Mouse (Mus musculus) megakaryocyte, embryonic 14.5 days (primary cell): ENCODE data around the gene Nup107. TPM values are rescaled to one million over a fixed set of nuclear protein-coding genes. Genes with fewer than 3 reads are reported as not detected.

Source experiments
- H3K27me3 ChIP-seq: replicated peaks from 2 replicates; pipeline ENCODE3; 2012; ENCODE audit warnings: inconsistent platforms
- H3K36me3 ChIP-seq: replicated peaks from 2 replicates; pipeline ENCODE3; 2012; ENCODE audit warnings: low read length, inconsistent platforms, mixed read lengths
- H3K4me1 ChIP-seq: 2 replicates; pipeline ENCODE4 v1.6.1; 2012; ENCODE audit warnings: inconsistent platforms
- H3K4me3 ChIP-seq: replicated peaks from 2 replicates; pipeline ENCODE3; 2012; ENCODE audit warnings: moderate library complexity, mild to moderate bottlenecking, inconsistent platforms
- H3K9me3 ChIP-seq: 2 replicates; pipeline ENCODE4 v1.6.1; 2012; ENCODE audit warnings: inconsistent platforms
- FLI1 ChIP-seq: IDR thresholded peaks from 2 replicates; pipeline ENCODE4 v1.6.1; 2012; ENCODE audit warnings: low read length, inconsistent platforms, mixed read lengths
- GATA1 ChIP-seq: IDR thresholded peaks from 3 replicates; pipeline ENCODE4 v1.6.1; 2012; ENCODE audit warnings: mixed read lengths, low read length, inconsistent platforms, borderline replicate concordance
- polyA plus RNA-seq: library from polyadenylated mRNA; stranded (reverse); fragments of >175 nt; gene quantifications from 2 replicates; pipeline ENCODE4 v1.2.3, GENCODE M21; 2012; ENCODE audit warnings: low replicate concordance; ENCODE audit not compliant: insufficient read depth

Nup107 gene
- polyA plus RNA-seq, 1 experiment: 10.8 TPM

DNA sequence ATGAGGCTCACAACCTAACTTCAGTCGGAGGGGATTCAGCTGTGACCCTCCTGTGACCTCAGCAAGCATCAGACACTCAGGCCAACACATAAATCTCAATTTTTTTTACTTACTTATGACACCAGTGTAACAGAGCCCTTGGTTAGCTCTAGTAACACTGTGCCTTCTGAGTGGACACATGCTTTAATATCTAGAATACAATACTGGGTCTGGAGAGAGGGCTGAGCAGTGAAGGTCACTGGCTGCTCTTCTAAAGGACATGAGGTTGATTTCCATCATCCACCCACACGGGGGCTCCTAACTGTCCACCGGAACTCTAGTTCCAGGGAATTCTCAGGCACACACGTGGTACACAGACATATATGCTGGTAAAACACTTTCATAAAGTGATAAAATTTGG is 13.6 kb downstream of the Nup107 start:
- no peaks in the 10 kb centered on the region for H3K27me3 ChIP-seq
- H3K4me1 ChIP-seq: no peaks in the 10 kb centered on the region
- no peak overlapping the region for H3K4me3 ChIP-seq
- no peak for TF ChIP-seq GATA1
- no peak for TF ChIP-seq FLI1
- peaks cover 98% of the 10 kb centered on the region for H3K36me3 ChIP-seq
- H3K9me3 ChIP-seq: no peaks in the 10 kb centered on the region

- H3K4me1 ChIP-seq: no peaks in the 10 kb centered on the region
- no peaks in the 10 kb centered on the region for H3K9me3 ChIP-seq
- H3K27me3 ChIP-seq: no peaks in the 10 kb centered on the region
- TF ChIP-seq FLI1 (no peak), GATA1 (no peak)
- peaks cover 97% of the 10 kb centered on the region for H3K36me3 ChIP-seq
- no peak overlapping the region for H3K4me3 ChIP-seq
Measured at GRCm38 (mm10) chr10:117778328-117778910, 14.1 kb downstream of the Nup107 start.

- Histone ChIP-seq H3K4me3 (no peak overlapping the region), H3K9me3 (no peaks in the 10 kb centered on the region), H3K4me1 (no peaks in the 10 kb centered on the region), H3K27me3 (no peaks in the 10 kb centered on the region), H3K36me3 (peaks cover 98% of the 10 kb centered on the region)
- no peak for TF ChIP-seq GATA1
- TF ChIP-seq FLI1: no peak
Measured at GRCm38 (mm10) chr10:117777501-117778327, 14.8 kb downstream of the Nup107 start.

DNA sequence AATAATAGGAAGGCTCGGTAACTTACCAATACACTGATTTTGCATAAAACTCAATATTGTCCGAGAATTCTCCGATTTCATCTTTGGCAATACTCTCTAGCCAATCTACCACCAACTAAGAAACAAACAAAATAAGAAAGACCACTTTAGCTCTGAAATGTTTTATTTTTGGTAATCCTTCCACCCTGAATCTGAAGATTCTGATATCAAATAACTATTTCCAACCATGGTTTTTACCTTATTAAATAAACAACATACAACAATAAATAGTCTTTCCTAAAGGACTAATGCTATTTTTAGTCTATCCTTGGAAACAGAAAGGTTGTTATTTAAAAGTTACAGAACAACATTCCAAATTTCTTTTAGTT is 15.4 kb downstream of the Nup107 start:
- no peaks in the 10 kb centered on the region for H3K27me3 ChIP-seq
- H3K36me3 ChIP-seq: peaks cover 98% of the 10 kb centered on the region
- H3K9me3 ChIP-seq: no peaks in the 10 kb centered on the region
- H3K4me3 ChIP-seq: no peak overlapping the region
- no peaks in the 10 kb centered on the region for H3K4me1 ChIP-seq
- TF ChIP-seq FLI1 (no peak), GATA1 (no peak)

GRCm38 (mm10) chr10:117776281-117777102 is 16.0 kb downstream of the Nup107 start:
- TF ChIP-seq FLI1 (no peak), GATA1 (no peak)
- peaks cover 97% of the 10 kb centered on the region for H3K36me3 ChIP-seq
- H3K4me1 ChIP-seq: no peaks in the 10 kb centered on the region
- H3K9me3 ChIP-seq: no peaks in the 10 kb centered on the region
- no peak overlapping the region for H3K4me3 ChIP-seq
- no peaks in the 10 kb centered on the region for H3K27me3 ChIP-seq

- no peaks in the 10 kb centered on the region for H3K4me1 ChIP-seq
- no peaks in the 10 kb centered on the region for H3K27me3 ChIP-seq
- H3K4me3 ChIP-seq: no peak overlapping the region
- no peaks in the 10 kb centered on the region for H3K9me3 ChIP-seq
- peaks cover 97% of the 10 kb centered on the region for H3K36me3 ChIP-seq
- no peak for TF ChIP-seq GATA1
- TF ChIP-seq FLI1: no peak
Measured at GRCm38 (mm10) chr10:117775401-117776144, 16.9 kb downstream of the Nup107 start.

- H3K4me1 ChIP-seq: no peaks in the 10 kb centered on the region
- no peak overlapping the region for H3K4me3 ChIP-seq
- H3K27me3 ChIP-seq: no peaks in the 10 kb centered on the region
- TF ChIP-seq GATA1: no peak
- no peak for TF ChIP-seq FLI1
- H3K36me3 ChIP-seq: peaks cover 97% of the 10 kb centered on the region
- H3K9me3 ChIP-seq: no peaks in the 10 kb centered on the region
Measured at GRCm38 (mm10) chr10:117774817-117775120, 17.7 kb downstream of the Nup107 start.

- Histone ChIP-seq H3K36me3 (peaks cover 97% of the 10 kb centered on the region), H3K27me3 (no peaks in the 10 kb centered on the region), H3K9me3 (no peaks in the 10 kb centered on the region), H3K4me1 (no peaks in the 10 kb centered on the region), H3K4me3 (no peak overlapping the region)
- no peak for TF ChIP-seq GATA1
- TF ChIP-seq FLI1: no peak
Measured at GRCm38 (mm10) chr10:117774011-117774816, 18.3 kb downstream of the Nup107 start.

- Histone ChIP-seq H3K9me3 (no peaks in the 10 kb centered on the region), H3K27me3 (no peaks in the 10 kb centered on the region), H3K36me3 (peaks cover 92% of the 10 kb centered on the region), H3K4me1 (no peaks in the 10 kb centered on the region), H3K4me3 (no peak overlapping the region)
- no peak for TF ChIP-seq GATA1
- TF ChIP-seq FLI1: no peak
Measured at GRCm38 (mm10) chr10:117773106-117773720, 19.3 kb downstream of the Nup107 start.
